Mouse (Mus musculus) adipose tissue, adult 10 weeks (tissue): Measurements from ENCODE around the gene Plekha7. TPM values are rescaled to one million over a fixed set of nuclear protein-coding genes. Genes with fewer than 3 reads are reported as not detected.

Source experiments
- polyA plus RNA-seq: library from polyadenylated mRNA; stranded (reverse); fragments of 350-450 nt; fragmentation: Illumina TruSeq; extraction: RNeasy Lipid Tissue Mini Kit (QIAGEN cat#74804); gene quantifications from one replicate; pipeline ENCODE4 v1.2.3, GENCODE M21; 2014; ENCODE audit warnings: low read depth, low replicate concordance

The Plekha7 gene
- polyA plus RNA-seq: 12.3 TPM

DNA sequence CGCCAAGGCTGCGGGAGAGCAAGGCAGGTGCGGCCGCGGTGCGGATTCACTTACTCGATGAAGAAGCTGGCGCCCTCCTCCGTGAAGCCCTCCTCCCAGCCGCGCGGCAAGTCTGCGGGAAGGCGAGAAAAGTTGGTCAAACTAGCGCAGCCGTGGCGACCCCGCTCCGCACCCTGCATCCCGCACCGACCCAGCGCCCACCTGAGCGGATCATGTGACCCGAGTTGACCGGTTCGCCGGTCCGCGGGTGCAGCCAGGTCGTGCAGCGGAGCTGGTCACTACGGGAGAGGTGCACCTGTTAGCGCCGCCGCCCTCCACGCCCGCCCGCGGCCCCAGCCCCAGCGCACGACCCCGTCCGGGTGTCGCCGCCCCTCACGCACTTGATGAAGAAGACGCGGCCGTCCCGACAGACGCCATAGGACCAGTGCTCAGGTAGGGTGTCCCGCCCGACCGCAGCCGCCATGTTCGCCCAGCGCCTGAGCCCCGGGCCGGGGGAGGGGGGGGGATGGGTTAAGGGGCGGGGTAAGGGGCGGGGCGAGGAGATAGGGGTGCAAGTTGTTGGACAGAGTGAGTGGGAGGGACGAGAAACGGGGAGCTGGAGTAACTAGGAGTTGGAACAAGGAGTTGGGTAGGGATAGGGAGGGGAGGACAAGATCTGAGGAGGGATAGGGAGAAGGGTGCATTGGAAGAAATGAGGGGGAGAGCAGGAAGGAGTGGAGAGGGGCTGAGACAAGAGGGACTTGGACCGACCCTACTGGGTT lies at the start of gene Plekha7:
Gene Plekha7 (minus strand): TSS at position 506 of the 761 bp plus-strand sequence.

DNA sequence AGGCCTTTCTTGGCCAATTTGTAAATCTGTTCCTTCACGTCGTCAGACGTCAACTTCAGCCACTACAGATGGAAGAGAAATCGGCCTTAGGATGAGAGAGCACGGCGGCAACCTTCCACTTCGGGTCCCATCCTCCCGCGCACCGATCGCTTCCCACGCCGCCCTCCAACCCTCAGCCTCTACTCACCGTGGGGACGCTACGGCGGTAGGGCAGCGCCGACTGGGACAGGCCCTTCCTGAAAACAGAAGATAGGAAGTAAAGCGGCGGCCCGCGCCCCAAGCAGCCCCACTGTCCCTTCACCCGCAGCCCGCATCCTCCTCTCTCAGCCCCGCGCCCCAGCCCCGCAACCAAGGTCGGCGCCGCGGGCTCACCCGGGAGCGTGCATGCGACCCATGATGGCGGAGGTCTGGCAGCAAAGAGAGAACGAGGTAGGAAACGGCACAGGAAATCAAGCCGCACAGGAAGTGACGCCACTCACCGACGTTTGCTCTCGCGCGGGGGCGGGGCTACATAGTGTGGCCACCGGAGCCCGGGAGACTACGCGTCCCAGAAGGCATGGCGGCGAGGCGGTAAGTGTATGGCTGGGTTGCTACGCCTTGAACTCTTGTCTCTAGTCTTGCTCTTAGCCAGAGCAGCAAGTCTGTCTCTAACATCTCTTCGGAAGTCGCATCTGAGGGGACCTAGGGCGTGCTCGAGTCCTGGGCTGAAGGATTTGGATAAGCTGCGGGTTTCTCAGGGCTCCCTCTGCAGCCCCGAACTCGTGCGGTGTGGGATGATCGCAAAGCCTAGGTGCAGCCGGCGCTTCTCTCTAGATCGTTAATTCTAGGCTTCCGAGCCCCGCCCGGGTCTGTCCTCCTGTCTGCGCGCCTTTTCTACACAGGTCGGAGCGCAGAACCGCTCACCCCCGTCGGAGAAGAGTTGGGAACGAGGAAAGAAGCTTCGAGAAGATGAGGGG lies 25.8 kb upstream of the Plekha7 start, which contains the start of gene Rps13:
Gene Rps13 (minus strand): TSS at position 483 of the 956 bp plus-strand sequence.

DNA sequence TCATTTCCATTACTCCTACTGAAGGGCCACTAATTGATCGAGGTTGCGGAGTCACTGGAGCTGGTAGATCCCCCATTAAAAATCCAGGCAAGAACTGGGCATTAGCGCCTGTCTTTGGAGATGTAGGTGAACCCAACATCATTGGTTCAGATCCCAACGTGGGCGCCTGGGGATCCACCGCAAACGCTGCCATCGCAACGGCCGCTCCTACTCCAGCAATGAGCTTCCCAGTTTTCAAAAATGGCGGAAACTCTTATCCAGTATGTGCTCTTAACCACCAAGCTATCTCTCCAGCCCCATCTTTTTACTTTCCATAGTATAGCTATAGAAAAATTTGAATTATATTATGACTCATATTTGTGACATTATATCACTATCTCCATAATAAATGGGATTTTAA lies 223.8 kb downstream of the Plekha7 start, which contains the start of gene Gm4353:
Gene Gm4353 (minus strand): TSS at position 270 of the 400 bp plus-strand sequence.

Other genes starting within 250 kb of the Plekha7 start
- 0.30 TPM for gene Gm4353, start 223.7 kb downstream of the Plekha7 start, polyA plus RNA-seq
- gene Rps13, start 25.8 kb upstream of the Plekha7 start, polyA plus RNA-seq: 928 TPM
- 32.3 TPM for gene Pik3c2a, start 135.1 kb upstream of the Plekha7 start, polyA plus RNA-seq
- gene Nucb2, start 196.0 kb upstream of the Plekha7 start, polyA plus RNA-seq: 225 TPM